Mouse (Mus musculus) right cerebral cortex, adult 18-20 months (tissue): ENCODE data around the gene Mrpl4.

Experiments
- DNase-seq: peaks from one replicate; pipeline ENCODE4 v3.0.0; 2022; ENCODE audit warnings: mixed read lengths

The Mrpl4 gene

DNA sequence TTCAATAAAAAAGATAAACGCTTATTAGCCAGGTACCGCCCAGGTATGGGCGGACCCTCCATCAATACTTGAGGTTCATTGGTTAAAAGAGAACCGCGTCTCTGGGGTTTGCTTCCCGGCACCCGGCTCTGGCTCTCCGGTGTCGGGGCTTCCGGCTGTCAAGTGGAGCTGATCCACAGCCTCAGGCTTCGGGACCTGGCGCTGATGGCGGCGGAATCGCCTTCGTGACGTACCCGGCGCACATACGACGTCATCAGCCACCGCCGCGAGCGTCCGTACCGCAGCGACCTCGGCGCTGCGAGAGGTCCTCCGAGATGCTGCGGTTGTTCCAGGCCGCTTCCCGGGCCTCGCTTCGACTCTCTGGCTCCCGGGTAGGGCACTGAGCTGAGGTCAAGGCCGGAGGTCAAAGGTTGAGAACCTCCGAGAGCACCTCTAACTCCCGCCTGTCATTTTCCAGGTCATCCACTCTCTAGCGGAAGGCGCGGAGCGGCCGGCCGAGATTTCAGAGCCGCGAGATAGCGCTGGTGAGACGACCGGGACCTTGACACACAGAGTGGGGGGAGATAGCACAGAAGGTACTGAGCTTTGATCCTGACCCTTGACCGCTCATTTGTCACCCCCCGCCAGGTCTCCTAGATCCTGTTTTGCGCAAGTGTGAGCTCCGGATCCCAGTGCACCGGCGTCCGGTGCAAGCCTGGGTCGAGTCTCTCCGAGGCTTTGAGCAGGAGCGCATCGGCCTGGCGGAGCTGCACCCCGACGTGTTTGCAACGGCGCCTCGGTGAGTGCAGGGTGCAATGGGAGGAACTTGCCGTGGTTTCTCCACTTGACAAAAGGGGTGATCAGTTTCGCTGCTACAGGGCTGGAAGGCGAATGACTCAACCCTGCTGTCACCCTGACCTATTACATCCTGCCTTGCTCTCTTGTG, at the start of gene Mrpl4:
Gene Mrpl4, plus strand, starts transcription at position 112 of the 925 bp plus-strand sequence.
- DNase-seq, result peak; percentile 94

DNA sequence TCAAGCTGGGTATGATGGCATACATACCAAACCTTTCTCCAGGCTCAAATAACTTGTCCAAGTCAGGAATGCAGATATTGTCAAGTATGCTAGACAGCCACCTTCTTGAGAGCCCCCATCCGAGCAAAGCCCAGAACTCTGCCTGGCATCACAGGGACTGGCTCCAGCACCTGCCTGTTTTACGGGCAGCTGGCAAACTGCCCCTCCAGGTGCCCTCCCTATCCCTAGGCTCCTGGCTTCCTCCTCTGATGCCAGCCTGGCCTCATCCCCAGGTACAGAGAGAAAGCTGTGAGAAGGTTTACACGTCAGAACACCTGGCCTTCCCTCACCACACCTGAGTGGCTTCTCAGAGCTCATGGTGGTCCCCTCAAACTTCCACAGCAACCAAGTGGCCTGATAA, 45.5 kb upstream of the Mrpl4 start:
- DNase-seq, result no peak

DNA sequence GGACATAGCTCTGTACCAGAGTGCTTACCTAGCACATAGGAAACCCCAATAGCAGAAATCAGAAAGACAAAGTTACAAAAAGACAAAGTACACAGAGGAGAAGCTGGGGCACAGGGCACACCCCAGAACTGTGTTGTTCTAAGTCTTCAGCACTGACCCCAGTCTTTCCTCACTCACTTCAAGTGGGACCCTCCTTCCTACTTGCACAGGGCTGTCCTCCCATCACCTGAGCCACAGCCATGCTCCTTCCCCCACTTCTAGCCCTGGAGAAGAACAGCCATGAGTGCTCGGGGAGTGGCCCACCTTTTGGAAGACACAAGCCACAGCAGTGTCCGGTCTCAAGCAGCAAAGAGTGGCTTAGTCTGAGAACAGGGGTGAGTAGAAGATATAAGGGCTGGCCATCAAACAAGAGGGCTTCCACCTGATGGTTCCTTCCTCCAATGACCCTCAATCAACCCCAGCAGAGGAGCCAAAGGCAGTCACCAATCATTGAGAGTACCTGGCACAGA, 43.1 kb upstream of the Mrpl4 start, which contains the start of gene Dnmt1:
Gene Dnmt1, minus strand, starts transcription at position 459 of the 509 bp plus-strand sequence.
- no peak for DNase-seq

DNA sequence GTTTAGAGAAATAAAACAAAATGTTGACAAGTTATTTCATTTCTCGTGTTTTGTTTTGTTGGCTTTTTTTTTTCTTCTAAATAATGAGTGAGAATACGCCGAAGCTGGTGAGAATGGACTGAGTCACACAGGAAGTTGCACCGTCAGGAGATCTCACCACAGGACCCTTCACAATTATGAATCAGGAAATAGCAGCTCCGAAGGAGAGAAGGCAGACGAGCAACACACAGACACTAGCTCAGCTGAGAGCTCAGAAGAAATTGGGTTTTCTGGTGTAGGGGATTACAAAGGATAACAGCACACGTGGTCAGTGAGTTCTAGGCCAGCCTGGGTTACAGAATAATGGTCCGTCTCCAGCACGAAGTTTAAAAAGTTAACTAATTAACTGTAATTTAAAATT, 41.0 kb upstream of the Mrpl4 start:
- DNase-seq, result no peak

DNA sequence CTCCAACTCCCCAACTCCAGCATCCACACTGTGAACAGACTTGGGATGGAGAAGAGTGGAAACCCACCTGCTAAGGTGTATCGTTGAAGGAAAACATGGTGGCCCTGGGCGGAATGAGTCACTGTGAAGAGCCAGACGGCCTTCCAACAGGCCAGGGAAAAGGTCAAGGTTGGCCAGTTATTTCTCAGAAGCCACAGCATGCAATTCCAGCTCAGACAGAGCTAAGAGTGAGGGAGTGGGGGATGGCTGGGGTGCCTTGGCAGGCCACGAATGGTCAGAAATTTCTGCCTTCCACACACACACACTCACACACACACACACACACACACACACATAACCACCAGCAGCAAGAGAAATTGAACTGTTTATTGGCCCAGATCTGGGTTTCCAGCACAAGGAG, 36.9 kb upstream of the Mrpl4 start:
- DNase-seq, result no peak

DNA sequence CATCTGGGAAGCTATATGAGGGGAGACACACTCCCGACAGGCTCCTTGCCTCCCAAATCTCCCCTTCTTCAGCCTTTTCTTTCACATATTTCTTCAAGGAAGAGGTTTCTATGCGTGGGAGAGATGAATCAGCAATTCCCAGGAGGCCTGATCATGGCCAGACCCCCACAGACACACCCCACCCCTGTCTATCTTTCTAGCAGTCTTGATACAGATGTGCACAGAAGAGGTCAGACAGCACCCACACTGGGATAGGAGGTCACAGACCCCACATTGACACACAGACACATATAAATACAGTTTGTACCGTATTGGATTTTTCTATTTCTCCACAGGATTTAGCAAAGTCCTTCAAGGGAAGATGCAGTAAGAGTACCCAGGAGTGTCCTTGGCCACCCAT, 36.5 kb upstream of the Mrpl4 start:
- no peak for DNase-seq

DNA sequence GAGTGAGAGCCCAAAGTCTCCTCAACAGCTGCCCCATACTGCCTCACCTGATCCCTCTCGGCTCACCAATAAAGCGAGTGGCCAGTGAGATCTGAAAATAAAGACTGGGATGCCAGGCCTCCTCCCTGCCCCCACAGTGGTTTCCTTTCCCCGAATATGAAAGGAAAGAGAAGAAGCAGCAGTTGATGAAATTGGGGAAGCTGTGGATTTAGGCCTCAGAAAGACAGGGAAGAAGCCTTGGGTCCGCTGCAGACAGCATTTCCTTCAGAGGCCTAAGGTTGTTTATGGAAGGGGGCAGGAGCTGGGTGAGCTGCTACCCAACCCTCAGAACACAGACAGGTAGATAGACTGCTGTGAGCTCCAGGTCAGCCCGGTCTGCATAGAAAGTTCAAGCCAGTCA, 35.8 kb upstream of the Mrpl4 start:
- DNase-seq, result no peak

DNA sequence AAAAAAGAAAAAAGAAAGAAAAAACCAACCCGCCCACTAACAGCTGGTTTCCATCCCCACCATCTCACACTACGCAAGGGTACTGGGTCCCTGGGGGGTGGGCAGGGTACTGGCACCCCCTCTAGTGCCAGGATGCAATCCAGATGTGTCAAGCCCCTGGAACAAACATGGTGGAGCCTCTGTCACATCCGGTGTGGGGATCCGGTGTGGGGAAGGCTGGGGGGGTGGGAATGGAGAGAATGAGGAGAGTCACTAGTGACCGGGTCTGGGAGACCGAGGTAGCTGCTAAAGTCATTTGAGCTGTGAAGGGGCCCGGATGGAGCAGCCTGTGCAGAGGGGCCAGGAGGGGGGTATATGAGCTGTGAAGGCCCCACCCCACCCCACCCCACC, 30.8 kb upstream of the Mrpl4 start:
- no peak for DNase-seq

DNA sequence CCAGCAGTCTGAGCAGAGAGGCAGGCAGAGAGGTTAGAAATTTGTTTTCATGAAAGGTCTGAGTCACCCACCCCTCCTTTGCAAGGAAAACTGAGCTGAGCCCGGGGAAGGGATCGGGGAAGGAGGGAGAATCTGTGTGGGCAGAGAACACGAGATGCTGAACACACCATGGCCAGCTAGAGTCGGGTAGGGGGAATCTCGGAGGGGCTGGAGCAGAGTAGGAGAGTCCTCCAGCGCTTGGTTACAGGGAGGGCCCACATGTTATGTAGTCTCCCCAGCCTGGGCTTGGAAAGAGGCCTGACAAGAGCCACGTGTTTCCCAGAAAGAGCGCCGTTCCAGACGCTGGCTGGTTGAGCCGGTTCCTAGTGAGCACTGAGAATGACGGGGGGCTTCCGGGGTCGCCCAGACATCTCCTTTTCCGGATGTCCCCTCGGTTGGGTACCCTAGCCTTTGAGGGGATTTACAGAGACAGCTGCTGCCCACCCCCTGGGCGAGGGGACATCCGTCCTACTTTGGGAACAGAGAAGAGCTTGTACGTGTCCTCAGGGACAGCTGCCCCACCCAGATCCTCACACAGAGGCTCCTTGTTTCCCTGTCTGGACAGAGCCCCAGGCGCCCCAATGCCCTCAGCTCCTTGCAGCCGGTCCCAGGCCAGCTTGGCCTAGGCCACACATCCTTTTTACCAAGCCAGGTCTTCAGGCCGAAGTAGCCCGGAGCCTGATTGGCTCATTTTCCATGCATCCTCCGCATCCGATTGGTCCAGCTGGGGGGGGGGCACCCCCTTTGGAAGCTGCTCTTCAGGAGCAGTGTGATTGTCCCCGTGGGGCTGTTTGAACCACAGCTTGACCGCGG, 30.2 kb upstream of the Mrpl4 start:
- DNase-seq, result peak; percentile 67

DNA sequence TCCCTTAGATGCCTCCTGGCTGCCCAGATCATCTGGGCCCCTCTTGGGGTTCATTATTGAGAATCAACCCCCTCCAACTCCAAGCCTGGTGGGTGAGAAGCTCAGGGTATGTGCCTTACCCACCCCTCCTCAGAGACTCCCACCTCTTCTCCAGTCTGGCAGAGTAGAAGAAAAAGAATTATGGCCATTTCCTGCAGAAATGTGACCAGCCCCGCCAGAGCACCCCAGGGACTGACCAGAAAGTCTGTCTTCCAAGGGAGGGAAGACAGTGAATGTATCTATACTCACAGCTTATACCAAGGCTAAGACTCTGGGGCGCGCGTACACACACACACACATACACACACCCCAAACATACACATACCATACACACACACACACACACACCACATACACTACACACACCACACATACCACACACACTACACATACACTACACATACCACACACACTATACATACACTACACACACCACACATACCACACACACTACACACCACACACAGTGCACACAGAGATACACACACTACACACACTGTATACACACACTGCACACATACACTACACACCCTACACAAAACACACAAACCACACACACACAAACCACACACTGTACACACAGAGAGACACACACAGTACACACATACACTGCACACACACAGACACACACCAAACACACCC, 29.4 kb upstream of the Mrpl4 start:
- no peak for DNase-seq

DNA sequence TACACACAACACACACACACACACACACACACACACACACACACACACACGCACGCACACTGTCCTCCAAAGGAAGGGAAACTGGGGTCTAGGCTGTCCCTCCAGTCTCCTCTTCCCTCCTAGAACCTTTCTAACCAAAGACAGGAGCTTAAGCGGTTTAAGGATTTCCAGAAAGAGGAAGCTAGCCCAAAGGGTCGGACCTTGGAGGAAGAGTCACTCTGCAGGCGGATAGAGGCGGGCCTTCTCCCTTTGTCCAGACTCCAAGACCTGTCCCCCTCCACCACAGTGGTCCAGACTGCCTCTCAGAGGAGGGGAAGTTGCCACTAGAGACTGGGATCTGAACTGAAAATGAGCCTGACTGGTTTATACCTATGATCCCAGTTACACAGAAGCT, 28.9 kb upstream of the Mrpl4 start:
- no peak for DNase-seq

DNA sequence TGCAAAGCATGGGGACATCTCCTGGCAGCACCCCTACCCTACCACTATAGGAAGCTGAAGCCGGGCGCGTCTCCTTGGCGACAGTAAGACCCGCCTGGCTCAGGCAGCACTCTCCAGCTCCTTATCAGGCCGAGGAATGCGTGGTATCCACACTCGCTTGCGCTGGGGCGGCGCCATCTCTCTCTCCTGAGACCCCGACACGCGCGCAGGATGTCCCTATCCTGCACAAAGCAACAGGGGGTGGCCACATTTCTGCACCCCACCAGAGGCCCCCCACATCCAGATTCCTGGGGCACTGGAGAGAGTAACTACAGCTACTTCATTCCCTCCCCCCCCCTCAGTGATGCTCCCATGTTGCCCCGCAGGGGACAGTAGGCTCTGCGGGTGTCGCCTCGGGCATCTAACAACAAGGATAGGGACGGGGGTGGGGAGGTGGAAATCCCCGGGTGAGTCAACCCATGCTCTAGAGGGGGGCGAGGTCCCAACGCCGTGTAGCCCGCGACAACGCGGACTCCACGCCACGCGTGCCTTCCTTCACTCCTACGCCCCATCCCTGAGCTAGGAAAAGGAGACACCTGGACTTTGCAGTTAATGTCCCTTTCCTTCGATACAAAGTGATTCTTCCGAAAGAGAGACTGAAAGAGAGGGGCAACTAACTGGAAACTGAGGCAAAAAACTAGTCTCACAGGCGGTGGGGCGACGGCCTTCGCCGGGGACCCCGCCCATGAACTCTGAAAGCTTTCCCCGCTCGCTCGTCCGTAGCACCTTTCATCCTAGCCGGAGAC, 26.9 kb upstream of the Mrpl4 start:
- peak; percentile 16 for DNase-seq

DNA sequence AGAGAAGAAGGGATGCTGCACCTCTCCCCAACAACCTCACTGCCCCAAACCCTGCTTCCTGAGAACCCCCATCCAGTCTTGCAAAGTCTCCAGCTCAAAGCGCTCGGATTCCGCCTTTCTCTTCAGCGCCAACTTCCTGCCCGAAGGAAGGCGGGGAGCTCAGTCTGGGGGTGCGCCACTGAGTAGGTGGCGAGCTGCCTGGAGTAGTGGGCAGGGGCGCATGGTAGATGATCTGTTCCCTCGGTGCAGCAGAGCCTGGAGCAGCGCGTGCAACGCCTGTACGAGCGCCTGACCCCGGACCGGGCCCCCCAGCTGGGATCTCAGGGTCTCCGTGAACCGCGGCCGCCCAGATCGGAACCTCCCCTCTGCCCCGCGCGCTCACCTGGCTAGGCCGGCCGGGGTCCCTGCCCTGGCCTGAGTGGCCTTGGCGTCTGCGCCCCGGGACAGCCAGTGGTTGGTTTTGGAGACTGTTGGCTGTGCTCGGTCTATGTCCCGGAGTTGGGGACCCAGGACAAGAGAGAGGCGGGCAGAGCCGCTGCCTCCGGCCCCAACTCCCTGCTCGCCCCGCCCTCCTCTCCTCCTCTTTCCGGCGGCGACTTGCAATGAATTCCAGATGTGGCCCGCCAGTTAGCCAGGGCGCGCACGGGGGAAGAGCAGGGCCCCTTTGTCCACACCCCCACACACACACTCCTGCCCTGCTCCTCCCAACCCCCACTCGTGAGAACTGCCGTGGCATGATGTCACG, 26.1 kb upstream of the Mrpl4 start, which contains the start of gene S1pr2:
Gene S1pr2, minus strand, starts transcription at position 566 of the 745 bp plus-strand sequence.
- DNase-seq, result peak; percentile 57

DNA sequence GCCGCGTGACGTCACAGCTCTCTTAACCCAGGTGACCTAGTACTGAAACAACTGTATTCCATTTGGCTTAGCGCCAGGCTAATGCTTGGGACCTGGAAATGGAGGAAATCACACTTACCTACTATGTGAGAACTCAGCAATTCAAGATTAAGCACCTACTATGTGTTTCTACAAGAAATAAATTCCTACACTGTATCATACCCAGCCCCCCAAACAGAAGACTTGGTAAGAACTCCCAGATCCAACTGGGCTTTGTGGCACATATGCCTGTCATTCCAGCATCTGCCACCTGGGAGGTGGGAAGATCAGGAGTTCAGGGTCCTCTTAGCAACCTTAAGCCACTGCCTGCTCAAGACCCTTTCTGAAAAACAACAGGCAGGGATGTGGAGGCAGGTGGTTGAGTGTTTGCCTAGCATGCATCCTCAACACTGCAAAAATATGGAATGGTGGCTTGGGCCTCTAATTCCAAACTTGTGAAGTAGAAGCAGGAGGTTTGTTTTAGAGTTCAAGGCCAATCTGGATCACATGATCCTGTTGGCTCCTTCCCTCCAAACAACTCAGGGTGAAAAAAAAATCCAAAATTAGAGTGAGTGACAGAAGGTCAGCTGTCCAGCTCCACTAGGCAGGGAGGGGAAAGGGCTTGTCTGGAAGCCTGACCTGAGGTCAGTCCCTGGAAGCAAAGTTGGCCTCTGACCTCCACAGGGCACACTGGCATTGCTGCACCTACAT, 25.4 kb upstream of the Mrpl4 start:
- DNase-seq, result no peak

DNA sequence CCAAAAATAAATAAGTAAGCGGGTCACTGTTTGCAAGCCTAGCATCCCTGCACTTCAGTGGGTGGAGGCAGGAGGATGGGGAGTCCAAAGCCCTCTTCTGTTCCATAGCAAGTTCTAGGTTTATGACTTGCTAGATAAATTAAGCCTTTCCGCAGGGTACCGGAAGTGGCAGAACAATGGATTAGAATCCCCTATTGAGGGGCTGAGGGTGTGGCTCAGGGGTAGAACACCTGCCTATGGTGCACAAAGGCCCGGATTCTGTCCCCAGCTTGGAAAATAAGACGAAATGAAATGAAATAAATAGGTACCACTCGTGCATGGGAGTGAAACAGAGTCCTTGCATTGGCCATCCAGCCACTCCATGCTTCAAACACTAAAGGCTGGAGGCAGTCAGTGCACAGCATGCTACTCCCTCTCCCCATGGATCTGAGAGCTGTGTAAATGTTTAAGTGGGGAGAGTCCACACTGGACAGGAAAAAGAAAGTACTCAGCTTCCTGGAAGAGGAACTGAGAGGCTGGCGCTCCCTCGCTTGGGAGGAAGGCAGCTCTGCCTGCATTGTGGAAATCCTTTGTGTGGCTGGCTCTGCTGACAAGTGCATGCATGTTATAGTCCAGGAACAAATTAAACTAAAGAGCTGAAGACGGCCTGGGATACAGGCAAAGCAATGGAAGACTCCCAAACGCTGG, 24.0 kb upstream of the Mrpl4 start:
- DNase-seq, result no peak

DNA sequence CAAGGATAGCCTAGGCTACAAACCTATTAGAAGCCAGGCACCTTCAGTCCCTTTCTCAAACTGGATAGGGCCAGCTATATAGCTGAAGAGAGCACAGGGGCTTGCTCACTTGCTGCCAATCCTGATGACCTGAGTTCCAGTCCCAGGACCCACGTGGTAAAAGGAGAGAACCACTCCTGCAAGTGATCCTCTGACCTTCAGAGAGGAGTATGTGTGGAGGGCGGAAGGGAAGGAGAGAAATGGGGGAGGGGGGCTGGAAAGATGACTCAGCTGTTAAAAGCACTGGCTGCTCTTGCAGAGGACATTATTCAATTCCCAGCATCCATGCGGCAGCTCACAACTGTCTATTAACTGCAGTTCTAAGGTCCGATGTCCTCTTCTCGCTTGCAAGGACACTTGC, 23.4 kb upstream of the Mrpl4 start:
- DNase-seq, result no peak

DNA sequence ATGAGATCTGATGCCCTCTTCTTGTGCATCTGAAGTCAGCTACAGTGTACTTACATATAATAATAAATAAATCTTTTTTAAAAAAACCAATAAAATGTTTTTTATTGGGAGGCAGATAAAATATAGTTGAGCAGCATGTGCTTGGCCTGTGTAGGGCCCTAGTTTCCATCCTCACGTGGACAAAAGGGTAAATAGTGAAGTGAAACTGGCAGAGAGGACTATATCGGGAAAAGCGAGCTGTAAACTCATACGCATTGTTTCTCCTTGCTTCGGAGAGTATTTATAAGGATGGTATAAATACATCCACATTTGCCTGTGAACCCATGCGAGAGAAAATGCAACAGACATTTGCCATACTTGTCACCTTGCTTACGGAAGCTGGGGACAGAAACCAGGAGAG, 22.8 kb upstream of the Mrpl4 start:
- no peak for DNase-seq

DNA sequence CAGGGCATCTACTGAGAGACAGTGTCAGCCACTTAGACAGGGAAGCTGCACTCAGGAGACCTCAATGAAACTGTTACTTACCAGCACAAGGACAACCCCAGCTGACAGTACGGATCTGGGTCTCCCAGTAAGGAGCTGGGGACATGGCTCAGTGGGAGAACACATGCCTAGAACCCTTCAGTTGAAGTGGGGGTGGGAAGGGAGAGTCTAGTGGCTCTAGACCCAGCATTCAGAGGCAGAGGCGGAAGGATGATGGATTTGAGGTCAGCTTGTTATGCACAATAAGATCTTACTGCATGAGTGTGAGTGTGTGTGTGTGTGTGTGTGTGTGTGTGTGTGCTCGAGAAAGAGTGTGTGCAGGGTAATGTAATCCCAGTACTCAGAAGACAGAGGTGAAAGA, 20.4 kb upstream of the Mrpl4 start:
- no peak for DNase-seq

DNA sequence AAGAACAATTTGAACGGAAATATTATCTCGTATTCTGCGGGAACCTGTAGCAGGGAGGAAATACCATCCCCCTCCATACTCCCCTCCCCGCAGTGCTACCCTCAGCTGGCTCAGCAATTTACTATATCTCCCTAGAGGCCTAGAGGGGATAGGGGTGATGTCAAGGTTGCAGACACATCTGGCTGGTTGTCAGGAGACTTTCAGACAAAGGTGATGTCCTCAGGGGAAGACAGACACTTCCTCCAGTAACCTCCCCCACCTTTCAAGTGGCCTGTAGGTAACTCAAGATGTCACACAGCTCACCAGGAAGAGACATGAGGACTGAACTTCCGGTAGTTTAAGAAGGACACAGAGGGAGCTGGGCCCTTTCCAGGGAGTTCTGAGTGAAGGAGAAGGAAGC, 19.4 kb upstream of the Mrpl4 start:
- no peak for DNase-seq
